Mouse (Mus musculus) liver, adult 2 months (tissue): ENCODE measurements around the gene Birc7. TPM values are rescaled to one million over a fixed set of nuclear protein-coding genes. Genes with fewer than 3 reads are reported as not detected.

ENCODE experiments used
- DNase-seq: peaks from one replicate; pipeline ENCODE4 v3.0.0-alpha.2; 2011; ENCODE audit warnings: low read depth, low spot score; ENCODE audit errors: extremely low read depth
- H3K27ac ChIP-seq: fragments of 200-500 bp; replicated peaks from 2 replicates; pipeline ENCODE4 v1.5.1; 2012; ENCODE audit warnings: low read depth, mild to moderate bottlenecking, control low read depth, inconsistent platforms, low read length; ENCODE audit not compliant: insufficient read depth
- H3K27me3 ChIP-seq: fragments of 200-500 bp; 2 replicates; pipeline ENCODE4 v1.6.1; 2012; ENCODE audit warnings: mild to moderate bottlenecking, moderate library complexity, low read length, inconsistent platforms; ENCODE audit not compliant: control insufficient read depth, insufficient read depth
- H3K36me3 ChIP-seq: fragments of 200-500 bp; 2 replicates; pipeline ENCODE4 v1.6.1; 2012; ENCODE audit warnings: low read length, inconsistent platforms; ENCODE audit not compliant: control insufficient read depth, insufficient read depth
- H3K4me1 ChIP-seq: fragments of 200-500 bp; 2 replicates; pipeline ENCODE4 v1.6.1; 2011; ENCODE audit warnings: low read length; ENCODE audit not compliant: control insufficient read depth, insufficient read depth
- H3K4me3 ChIP-seq: fragments of 200-500 bp; 2 replicates; pipeline ENCODE4 v1.5.1; 2011; ENCODE audit warnings: low read depth, mild to moderate bottlenecking, control low read depth, low read length, moderate library complexity; ENCODE audit not compliant: insufficient read depth
- H3K79me2 ChIP-seq: fragments of 200-500 bp; 2 replicates; pipeline ENCODE4 v1.6.1; 2012; ENCODE audit warnings: inconsistent platforms, mild to moderate bottlenecking, low read length, moderate library complexity; ENCODE audit not compliant: control insufficient read depth, insufficient read depth
- H3K9ac ChIP-seq: fragments of 200-500 bp; 2 replicates; pipeline ENCODE4 v1.6.1; 2012; ENCODE audit warnings: low read depth, mild to moderate bottlenecking, control low read depth, inconsistent platforms, low read length
- CTCF ChIP-seq: fragments of 200-500 bp; IDR thresholded peaks from 2 replicates; pipeline ENCODE4 v1.5.1; 2011; ENCODE audit warnings: low read depth, low read length, control low read depth
- POLR2A ChIP-seq: fragments of 200-500 bp; IDR thresholded peaks from 2 replicates; pipeline ENCODE4 v1.6.1; 2011; ENCODE audit warnings: low read length, control low read depth; ENCODE audit not compliant: insufficient read depth; ENCODE audit errors: extremely low read depth
- WGBS: fragments of 180-500 bp; shearing (Covaris S2); methylation state at CpG from one replicate; pipeline ENCODE4 v1.1.7; 2018; 5-methylcytosine and 5-hydroxymethylcytosine counted together
- polyA plus RNA-seq: library from polyadenylated mRNA; depleted of rRNA; stranded (reverse); fragments of >200 nt; gene quantifications from 2 replicates; pipeline ENCODE4 v1.2.3, GENCODE M21; 2012
- total RNA-seq: library from RNA; depleted of rRNA; stranded (reverse); fragments of >200 nt; gene quantifications from 2 replicates; pipeline ENCODE4 v1.2.3, GENCODE M21; 2014

The Birc7 gene
- total and polyA plus RNA-seq, 2 experiments, result not detected

GRCm38 (mm10) chr2:180894029-180894623 is 34.7 kb upstream of the Birc7 start:
- WGBS, result 2% methylated on average over 57 of the region's 57 CpGs
- peaks cover 33% of the 10 kb centered on the region for H3K27me3 ChIP-seq
- no peak overlapping the region for H3K9ac ChIP-seq
- no peaks in the 10 kb centered on the region for H3K4me1 ChIP-seq
- no peaks in the 10 kb centered on the region for H3K79me2 ChIP-seq
- TF ChIP-seq CTCF (no peak), POLR2A (no peak)
- no peak for DNase-seq
- H3K27ac ChIP-seq, result no peak overlapping the region
- no peak overlapping the region for H3K4me3 ChIP-seq
- H3K36me3 ChIP-seq, result no peaks in the 10 kb centered on the region

- Histone ChIP-seq H3K9ac (no peak overlapping the region), H3K4me3 (no peak overlapping the region), H3K27me3 (peaks cover 30% of the 10 kb centered on the region), H3K27ac (no peak overlapping the region), H3K36me3 (no peaks in the 10 kb centered on the region), H3K4me1 (no peaks in the 10 kb centered on the region), H3K79me2 (no peaks in the 10 kb centered on the region)
- no peak for DNase-seq
- TF ChIP-seq POLR2A (no peak), CTCF (peak; percentile 86)
- WGBS, result 4% methylated on average over 13 of the region's 13 CpGs
These were observed 34.1 kb upstream of the Birc7 start for GRCm38 (mm10) chr2:180894734-180895133.

- peaks cover 24% of the 10 kb centered on the region for H3K27me3 ChIP-seq
- H3K4me1 ChIP-seq, result no peaks in the 10 kb centered on the region
- no peak for DNase-seq
- TF ChIP-seq CTCF, result no peak
- no peak for TF ChIP-seq POLR2A
- 80% methylated on average over 3 of the region's 3 CpGs for WGBS
- no peaks in the 10 kb centered on the region for H3K79me2 ChIP-seq
- no peak overlapping the region for H3K27ac ChIP-seq
- no peak overlapping the region for H3K4me3 ChIP-seq
- no peaks in the 10 kb centered on the region for H3K36me3 ChIP-seq
- no peak overlapping the region for H3K9ac ChIP-seq
These were observed 33.5 kb upstream of the Birc7 start for GRCm38 (mm10) chr2:180895321-180895720.

GRCm38 (mm10) chr2:180895837-180896525 is 32.8 kb upstream of the Birc7 start:
- H3K9ac ChIP-seq, result no peak overlapping the region
- DNase-seq, result no peak
- no peaks in the 10 kb centered on the region for H3K79me2 ChIP-seq
- H3K27me3 ChIP-seq, result peaks cover 22% of the 10 kb centered on the region
- no peak for TF ChIP-seq POLR2A
- TF ChIP-seq CTCF, result no peak
- no peaks in the 10 kb centered on the region for H3K4me1 ChIP-seq
- no peak overlapping the region for H3K4me3 ChIP-seq
- 74% methylated on average over 11 of the region's 11 CpGs for WGBS
- no peak overlapping the region for H3K27ac ChIP-seq
- no peaks in the 10 kb centered on the region for H3K36me3 ChIP-seq

GRCm38 (mm10) chr2:180896819-180897625 is 31.8 kb upstream of the Birc7 start:
- TF ChIP-seq POLR2A (no peak), CTCF (no peak)
- Histone ChIP-seq H3K4me3 (no peak overlapping the region), H3K4me1 (no peaks in the 10 kb centered on the region), H3K27ac (no peak overlapping the region), H3K79me2 (no peaks in the 10 kb centered on the region), H3K9ac (no peak overlapping the region), H3K36me3 (no peaks in the 10 kb centered on the region), H3K27me3 (peaks cover 22% of the 10 kb centered on the region)
- WGBS, result 74% methylated on average over 15 of the region's 15 CpGs
- DNase-seq, result no peak
